Comparison of ENCODE assay signal across 35 mouse cellular contexts in genomic region chr17:74501085-74501484, GRCm38 (mm10). TPM values are rescaled to one million over a fixed set of nuclear protein-coding genes. Genes with fewer than 3 reads are reported as not detected.
DNase-seq lines count a peak whose midpoint lies in the region; ATAC-seq lines count a peak whose summit lies in the region.
"Had no signal": no experiment of that assay in that cellular context is flagged by ENCODE, and none has a peak within 500 bp of the region (broad histone marks: within the 10 kb centered on the region; RNA-seq: fewer than 3 reads in every experiment).

No protein-coding gene starts in this region.

- no peaks in the 10 kb centered on the region for H3K27me3 ChIP-seq in intestine, embryonic 14.5 days (replicated peaks; ENCODE audit: control insufficient read depth, insufficient read depth, low read length)
- H3K27me3 ChIP-seq in intestine, embryonic 15.5 days (replicated peaks) = no peaks in the 10 kb centered on the region
- H3K27me3 ChIP-seq: embryonic facial prominence, embryonic 12.5 days; heart, embryonic 13.5 days; limb, embryonic 15.5 days; lung, embryonic 15.5 days; neural tube, embryonic 13.5 days had no signal

- no peak overlapping the region for H3K27ac ChIP-seq in intestine, embryonic 14.5 days (ENCODE audit: low read depth)
- H3K27ac ChIP-seq in intestine, embryonic 15.5 days = no peak overlapping the region
- H3K27ac ChIP-seq: embryonic facial prominence, embryonic 12.5 days; forebrain, embryonic 10.5 days; gastrocnemius, adult 2 months; heart, embryonic 13.5 days; hindbrain, embryonic 14.5 days; limb, embryonic 10.5 days; limb, embryonic 15.5 days; liver, embryonic 14.5 days; lung, embryonic 15.5 days; neural tube, embryonic 13.5 days had no signal

- no peak overlapping the region for H3K9ac ChIP-seq in intestine, embryonic 14.5 days (ENCODE audit: low read length)
- no peak overlapping the region for H3K9ac ChIP-seq in intestine, embryonic 15.5 days
- H3K9ac ChIP-seq: embryonic facial prominence, embryonic 12.5 days; heart, embryonic 13.5 days; hindbrain, embryonic 14.5 days; limb, embryonic 15.5 days; liver, embryonic 14.5 days; lung, embryonic 15.5 days; neural tube, embryonic 13.5 days had no signal

- DNase-seq in intestine, embryonic 14.5 days (ENCODE audit: low spot score) = no peak
- peak; percentile 58 for DNase-seq in MN1 (ENCODE audit: low spot score)
- peak; percentile 29 for DNase-seq in induced T-regulatory cell, adult 2 months (ENCODE audit: low read depth)
- no peak for DNase-seq in lung, postnatal 14 days
- no peak for DNase-seq in yolk sac, embryonic 10.5 days (ENCODE audit: low spot score)
- DNase-seq in embryo, embryonic 10.5 days (ENCODE audit: low spot score) = no peak
- DNase-seq: adrenal gland, adult 2 months; cerebellum, adult 11 months; cerebellum, adult 9-10 months; cerebellum, postnatal 36 days; embryo, embryonic 11 days; gastrocnemius, adult 2 months; gastrocnemius, postnatal 36 days; heart, postnatal 10 days; kidney, adult 9 months; kidney, postnatal 10 days; layer of hippocampus, adult 9-11 months; lung, postnatal 36 days; retina, postnatal 1 day; right cerebral cortex, postnatal 14 days; thymus, postnatal 14 days had no signal

- no peak overlapping the region for H3K4me3 ChIP-seq in intestine, embryonic 14.5 days (ENCODE audit: low read depth, low read length)
- H3K4me3 ChIP-seq in intestine, embryonic 15.5 days (replicated peaks) = no peak overlapping the region
- H3K4me3 ChIP-seq: embryonic facial prominence, embryonic 12.5 days; forebrain, embryonic 10.5 days; gastrocnemius, adult 2 months; heart, embryonic 13.5 days; limb, embryonic 10.5 days; limb, embryonic 15.5 days; lung, embryonic 15.5 days; neural tube, embryonic 13.5 days had no signal

- H3K36me3 ChIP-seq in intestine, embryonic 14.5 days (ENCODE audit: control insufficient read depth, insufficient read depth, low read length) = peaks cover 53% of the 10 kb centered on the region
- H3K36me3 ChIP-seq in intestine, embryonic 15.5 days = peaks cover 9% of the 10 kb centered on the region; the same call in 1 of the 2 replicates

- H3K9me3 ChIP-seq in intestine, embryonic 14.5 days (ENCODE audit: control insufficient read depth, low read length) = no peaks in the 10 kb centered on the region
- no peaks in the 10 kb centered on the region for H3K9me3 ChIP-seq in intestine, embryonic 15.5 days
- H3K9me3 ChIP-seq: embryonic facial prominence, embryonic 12.5 days; forebrain, embryonic 10.5 days; G1E; heart, embryonic 13.5 days; limb, embryonic 10.5 days; limb, embryonic 15.5 days; lung, embryonic 15.5 days; neural tube, embryonic 13.5 days had no signal

- H3K4me2 ChIP-seq in intestine, embryonic 14.5 days (ENCODE audit: low read length) = no peak overlapping the region
- no peak overlapping the region for H3K4me2 ChIP-seq in intestine, embryonic 15.5 days (replicated peaks)
- H3K4me2 ChIP-seq: embryonic facial prominence, embryonic 12.5 days; heart, embryonic 13.5 days; hindbrain, embryonic 14.5 days; limb, embryonic 15.5 days; lung, embryonic 15.5 days; midbrain, embryonic 11.5 days; neural tube, embryonic 13.5 days had no signal

- ATAC-seq in intestine, embryonic 14.5 days (replicated peaks; ENCODE audit: low FRiP score, low TSS enrichment, low read depth) = 0 out of 2 replicates have a peak, but pooled peaks have one; percentile 23
- ATAC-seq in intestine, embryonic 15.5 days = no peak
- ATAC-seq: forebrain, embryonic 16.5 days; intestine, embryonic 16.5 days had no signal

- H3K4me1 ChIP-seq in intestine, embryonic 14.5 days (replicated peaks; ENCODE audit: control insufficient read depth, insufficient read depth, low read length) = no peaks in the 10 kb centered on the region
- no peaks in the 10 kb centered on the region for H3K4me1 ChIP-seq in intestine, embryonic 15.5 days (replicated peaks)
- H3K4me1 ChIP-seq: embryonic facial prominence, embryonic 12.5 days; forebrain, embryonic 10.5 days; heart, embryonic 13.5 days; limb, embryonic 10.5 days; limb, embryonic 15.5 days; lung, embryonic 15.5 days; neural tube, embryonic 13.5 days had no signal

RNA-seq across cellular contexts. Expression of gene Yipf4, which starts 11.8 kb away (rescaled TPM):
- 60.1 and 63.8 TPM in 2 replicates for polyA plus RNA-seq in intestine, embryonic 14.5 days (2014; fragmentation: Nextera tagmentation; extraction: Ambion mirVana)
- 62.6 and 74.2 TPM in 2 replicates for polyA plus RNA-seq in intestine, embryonic 15.5 days (2015; fragmentation: Nextera tagmentation; extraction: Ambion mirVana)

RNA-seq across cellular contexts. Expression of gene Birc6, which starts 27.0 kb away (rescaled TPM):
- polyA plus RNA-seq in intestine, embryonic 14.5 days (2014; fragmentation: Nextera tagmentation; extraction: Ambion mirVana) = 105 and 109 TPM in 2 replicates
- 68.7 and 83.2 TPM in 2 replicates for polyA plus RNA-seq in intestine, embryonic 15.5 days (2015; fragmentation: Nextera tagmentation; extraction: Ambion mirVana)

RNA-seq across cellular contexts. Expression of gene Nlrc4, which starts 42.1 kb away (rescaled TPM):
- polyA plus RNA-seq in intestine, embryonic 14.5 days (2014; fragmentation: Nextera tagmentation; extraction: Ambion mirVana) = 6.3 and 7.7 TPM in 2 replicates
- polyA plus RNA-seq in intestine, embryonic 15.5 days (2015; fragmentation: Nextera tagmentation; extraction: Ambion mirVana) = 7.1 and 7.3 TPM in 2 replicates

Comparison
In these comparisons a context has a peak if more than half of its experiments do, and no peak if none do; other contexts are left out.
1. DNase-seq: peak in MN1 (single experiment) and induced T-regulatory cell, adult 2 months (single experiment); none in intestine, embryonic 14.5 days (single experiment), lung, postnatal 14 days (single experiment), yolk sac, embryonic 10.5 days (single experiment) and embryo, embryonic 10.5 days (single experiment).